Mouse (Mus musculus) MEL-GATA-1-ER (cell line): Measurements from ENCODE around the gene Olfr980.
"Not testable (repeated sequence)": the region's sequence is repeated elsewhere in the genome, so short reads cannot be mapped to it uniquely, and the experiment has no call there.

Experiments
- DNase-seq: peaks from one replicate; pipeline ENCODE4 v3.0.0-alpha.2; 2012; ENCODE audit warnings: low read depth; ENCODE audit errors: extremely low read depth

Olfr980 gene

DNA sequence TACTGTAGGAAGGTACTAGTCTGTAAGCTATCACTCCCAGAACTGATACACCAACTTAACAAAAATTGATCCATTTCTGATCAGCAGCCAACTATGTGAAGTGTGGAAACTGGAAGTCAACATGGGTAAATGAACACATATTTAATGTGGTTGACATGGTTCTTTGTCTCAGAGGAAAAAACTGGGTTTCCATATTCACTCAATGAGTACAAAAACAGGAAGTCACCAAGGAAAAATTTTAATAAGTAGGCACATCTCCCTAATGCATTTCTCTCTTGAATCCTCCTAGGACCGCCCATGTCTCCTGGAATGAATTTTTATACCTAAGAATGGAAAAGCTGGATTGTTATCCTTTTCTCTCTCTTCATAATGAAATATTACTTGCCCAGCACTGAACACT, at the start of gene Olfr980:
Olfr980 (minus strand) TSS at position 101 of the 400 bp plus-strand sequence.
- DNase-seq = no peak

DNA sequence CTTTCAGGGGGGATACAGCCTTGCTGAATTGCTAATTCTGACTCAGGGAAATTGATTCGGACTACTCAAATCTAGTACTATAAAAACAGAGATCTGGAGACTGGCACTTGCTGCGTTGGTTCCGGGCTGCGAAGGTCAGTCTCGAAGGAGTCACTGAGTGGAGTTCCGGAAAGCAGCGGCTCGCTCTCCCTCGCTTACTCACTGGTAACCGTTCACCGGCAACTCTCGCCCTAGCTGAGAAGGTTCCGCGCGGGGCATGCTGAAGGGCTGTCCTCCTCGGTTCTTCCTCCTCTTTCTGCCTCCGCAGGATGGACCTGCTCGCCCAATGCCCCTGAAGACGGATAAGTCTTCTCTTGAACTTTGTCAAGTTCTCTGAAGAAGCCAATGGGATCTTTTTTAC, 40.8 kb upstream of the Olfr980 start:
- no peak for DNase-seq

DNA sequence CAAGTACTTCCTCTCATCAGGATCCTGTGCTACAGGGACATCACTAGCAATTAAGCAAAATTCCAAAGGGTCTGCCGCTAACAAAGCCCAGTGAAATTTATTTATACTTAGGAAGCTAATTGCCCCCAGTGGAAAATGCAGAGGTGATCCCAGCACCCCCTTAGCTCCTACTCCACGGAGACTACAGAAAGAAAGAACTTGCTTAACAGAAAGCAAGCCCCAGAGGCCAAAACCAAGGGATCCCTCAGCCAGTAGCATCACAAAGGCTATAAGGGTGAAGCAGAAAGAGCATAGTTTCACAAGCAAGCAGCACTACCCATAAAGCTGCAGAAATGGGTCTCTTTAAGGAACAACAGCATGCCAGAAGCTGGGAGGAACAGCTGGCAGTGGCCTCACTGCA, 11.8 kb upstream of the Olfr980 start, which contains the start of gene Olfr981:
Olfr981 (plus strand) TSS at position 301 of the 400 bp plus-strand sequence.
- DNase-seq = no peak

DNA sequence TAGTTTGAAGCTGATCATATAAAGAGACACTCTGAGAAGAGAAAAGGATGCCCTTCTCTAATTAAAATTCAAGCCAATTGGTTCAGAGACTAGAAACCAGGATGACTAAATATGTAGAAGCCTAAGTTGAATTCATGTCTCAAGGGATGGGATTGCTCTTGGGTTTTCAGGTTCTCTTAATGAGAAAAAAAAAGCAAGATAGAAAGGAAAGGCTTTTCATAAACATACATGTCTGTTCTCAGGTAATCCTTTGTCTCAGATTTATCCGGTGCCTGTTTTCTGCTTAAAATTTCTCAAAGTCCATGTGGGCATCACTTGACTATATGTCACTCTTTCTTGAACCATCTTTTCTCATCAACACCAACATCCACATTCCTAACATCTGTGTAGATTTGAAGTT, 6.0 kb downstream of the Olfr980 start, which contains the start of gene Olfr979:
Olfr979 (minus strand) TSS at position 101 of the 400 bp plus-strand sequence.
- no peak for DNase-seq

DNA sequence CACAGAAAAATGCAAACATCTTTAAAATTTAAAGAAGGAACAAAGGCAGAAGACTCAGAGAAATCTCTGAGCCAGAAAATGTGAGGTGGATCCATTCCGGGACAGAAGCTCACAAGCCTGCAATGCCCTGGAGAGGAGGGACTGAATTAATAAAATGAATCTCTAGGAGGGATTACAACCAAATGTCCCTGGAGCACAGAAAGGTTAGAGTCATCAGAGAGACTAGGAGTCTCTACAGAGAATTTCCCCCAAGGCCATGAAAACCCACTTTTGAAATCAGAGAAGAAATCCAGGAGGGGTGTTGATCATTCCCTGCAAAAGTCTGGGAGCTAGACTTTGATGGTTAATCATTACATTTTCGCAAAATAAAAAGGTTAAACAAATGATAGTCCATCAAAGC, 17.6 kb downstream of the Olfr980 start, which contains the start of gene Olfr978:
Olfr978 (plus strand) TSS at position 301 of the 400 bp plus-strand sequence.
- no peak for DNase-seq

DNA sequence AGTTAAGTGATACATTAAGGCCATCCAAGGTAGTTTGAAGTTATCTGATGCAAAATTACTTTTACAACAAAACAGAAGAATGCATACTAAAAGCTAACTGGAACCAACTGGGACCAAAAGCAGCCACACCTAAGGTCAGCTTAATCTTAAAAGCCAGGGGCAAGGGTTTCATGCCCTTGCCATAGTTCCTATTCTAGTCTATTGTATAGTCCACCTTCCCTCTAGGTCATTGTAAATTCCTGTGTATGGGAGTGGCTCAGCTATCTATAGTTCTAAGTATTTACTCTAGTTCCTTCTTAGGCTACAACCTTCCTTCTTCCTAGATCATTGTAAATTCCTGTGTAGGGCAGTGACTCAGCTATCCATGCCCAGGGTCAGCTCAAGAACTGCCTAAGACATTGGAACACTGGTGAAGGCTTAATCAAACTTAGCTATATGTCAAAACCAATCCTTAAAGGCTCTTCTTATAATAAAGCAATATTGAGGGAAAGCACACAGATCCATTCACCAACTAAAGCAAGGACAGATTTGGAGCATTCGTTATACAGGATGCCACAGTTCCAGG, 32.7 kb downstream of the Olfr980 start:
- DNase-seq = not testable (repeated sequence)

DNA sequence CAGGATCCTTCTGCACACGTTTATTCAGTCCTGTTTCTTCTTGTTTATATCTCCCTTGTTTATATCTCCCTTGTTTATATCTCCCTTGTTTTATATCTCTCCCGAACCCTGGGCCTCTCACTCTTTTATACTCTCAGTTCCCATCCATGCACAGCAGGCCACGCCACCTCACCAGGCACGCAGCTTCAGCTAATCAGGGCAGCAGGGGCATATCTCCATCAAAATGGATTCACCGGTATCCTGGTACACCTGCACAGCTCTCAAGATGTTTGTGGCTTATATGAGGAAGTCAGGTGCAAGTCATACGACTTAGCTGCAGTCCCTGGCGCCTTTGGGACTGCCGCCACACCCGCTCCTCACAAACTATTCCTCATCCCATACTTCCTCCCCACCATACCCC, 48.3 kb downstream of the Olfr980 start, which contains the start of gene Olfr976:
Olfr976 (minus strand) TSS at position 101 of the 400 bp plus-strand sequence.
- not testable (repeated sequence) for DNase-seq
